Mouse (Mus musculus) hindbrain, embryonic 12.5 days (tissue): ENCODE results near the gene Sucnr1. TPM values are rescaled to one million over a fixed set of nuclear protein-coding genes. Genes with fewer than 3 reads are reported as not detected.

ENCODE experiments used
- ATAC-seq: fragments of 200-750 bp; cut with Nextera tagmentation; 2 replicates; pipeline ENCODE4 v1.8.0; 2017; ENCODE audit warnings: moderate TSS enrichment; ENCODE audit not compliant: low FRiP score
- H3K27ac ChIP-seq: fragments of 300-500 bp; sonication (generic); 2 replicates; pipeline ENCODE4 v1.5.1; 2016; ENCODE audit warnings: mild to moderate bottlenecking
- H3K27me3 ChIP-seq: fragments of 300-500 bp; sonication (generic); 2 replicates; pipeline ENCODE4 v1.6.1; 2016; ENCODE audit warnings: mild to moderate bottlenecking
- H3K36me3 ChIP-seq: fragments of 300-500 bp; sonication (generic); 2 replicates; pipeline ENCODE4 v1.6.1; 2016; ENCODE audit warnings: mild to moderate bottlenecking
- H3K4me1 ChIP-seq: fragments of 300-500 bp; sonication (generic); 2 replicates; pipeline ENCODE4 v1.6.1; 2016
- H3K4me2 ChIP-seq: fragments of 300-500 bp; sonication (generic); replicated peaks from 2 replicates; pipeline ENCODE4 v1.6.1; 2016; ENCODE audit warnings: mild to moderate bottlenecking
- H3K4me3 ChIP-seq: fragments of 300-500 bp; sonication (generic); 2 replicates; pipeline ENCODE4 v1.5.1; 2016; ENCODE audit warnings: mild to moderate bottlenecking
- H3K9ac ChIP-seq: fragments of 300-500 bp; sonication (generic); 2 replicates; pipeline ENCODE4 v1.6.1; 2016; ENCODE audit warnings: mild to moderate bottlenecking, moderate library complexity
- H3K9me3 ChIP-seq: fragments of 300-500 bp; sonication (generic); replicated peaks from 2 replicates; pipeline ENCODE4 v1.6.1; 2016; ENCODE audit warnings: mild to moderate bottlenecking
- WGBS: fragments of 180-500 bp; shearing (Covaris S2); methylation state at CpG from one replicate; pipeline ENCODE4 v1.1.7; 2016; 5-methylcytosine and 5-hydroxymethylcytosine counted together
- polyA plus RNA-seq: library from polyadenylated mRNA; unstranded; fragments of >200 nt; fragmentation: Nextera tagmentation; extraction: Ambion mirVana; gene quantifications from 2 replicates; pipeline ENCODE4 v1.2.1, GENCODE M21; 2016

The Sucnr1 gene
- polyA plus RNA-seq, 1 experiment from 2014 or later = not detected

DNA sequence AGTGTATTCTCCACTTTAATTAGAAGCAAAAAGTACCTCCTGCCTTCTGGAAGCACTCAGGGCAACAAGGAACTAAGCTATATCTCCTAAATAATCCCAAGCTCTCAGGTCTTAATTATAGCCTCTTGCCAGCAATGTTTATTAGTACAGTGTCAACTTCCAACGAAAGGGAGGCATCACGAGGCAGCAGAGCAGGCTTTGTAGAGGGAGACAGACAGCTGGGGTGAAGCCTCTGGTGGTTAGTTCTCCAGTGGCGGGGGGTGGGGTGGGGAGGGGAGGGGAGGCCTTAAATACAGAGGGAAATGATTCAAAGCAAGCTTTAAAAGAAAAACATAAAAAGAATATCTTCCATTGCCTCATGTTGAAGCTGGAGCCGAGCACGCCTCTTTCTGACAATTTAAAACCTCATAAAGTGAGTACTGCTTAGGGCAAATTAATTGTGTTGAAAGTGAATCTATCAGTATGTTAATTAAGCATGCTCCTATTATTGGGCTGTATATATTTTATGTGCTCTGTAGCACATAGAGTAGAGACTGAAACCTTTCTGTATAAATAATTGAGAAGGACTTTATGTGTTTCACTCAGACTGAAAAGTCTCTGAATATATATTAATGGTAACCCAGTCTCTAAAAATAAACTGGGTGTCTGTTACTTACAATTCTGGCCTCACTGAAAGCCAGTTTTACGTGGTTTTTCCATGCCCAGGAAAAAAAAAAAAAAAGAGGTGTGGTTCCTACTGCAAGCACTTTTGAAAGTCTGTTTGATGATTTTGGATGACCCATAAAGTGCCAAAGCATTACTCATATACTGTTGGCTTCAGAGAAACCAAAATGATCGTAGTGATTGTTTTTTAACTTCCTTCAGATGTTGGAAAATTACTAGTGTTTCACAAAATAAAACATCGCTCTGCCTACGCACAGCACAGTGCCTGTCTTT, 42.5 kb downstream of the Sucnr1 start:
- ATAC-seq = no peak
- H3K4me1 ChIP-seq = no peaks in the 10 kb centered on the region
- H3K27me3 ChIP-seq = no peaks in the 10 kb centered on the region
- H3K9me3 ChIP-seq = no peaks in the 10 kb centered on the region
- H3K36me3 ChIP-seq = no peaks in the 10 kb centered on the region
- no peak overlapping the region for H3K9ac ChIP-seq
- WGBS = 63% methylated on average over 9 of the region's 9 CpGs
- H3K4me3 ChIP-seq = no peak overlapping the region
- no peak overlapping the region for H3K4me2 ChIP-seq
- H3K27ac ChIP-seq = no peak overlapping the region

DNA sequence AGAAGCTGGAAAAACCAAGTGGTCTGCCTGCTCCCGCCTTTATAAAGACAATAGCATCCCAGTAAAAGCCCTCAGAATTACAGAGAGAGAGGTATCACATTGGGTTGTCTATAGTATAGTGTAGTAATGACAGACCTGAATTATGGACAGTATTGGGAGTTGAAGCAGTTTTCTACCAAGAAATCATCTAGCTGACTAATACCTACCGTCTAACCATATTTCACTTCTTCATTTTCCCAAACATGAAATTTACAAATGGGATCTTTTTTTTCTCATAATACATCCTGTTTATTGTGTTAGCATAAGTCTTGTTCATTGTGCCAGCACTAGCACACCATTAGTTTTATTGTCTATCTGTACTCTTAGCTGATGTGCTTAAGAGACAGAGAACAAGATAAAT, 44.9 kb downstream of the Sucnr1 start:
- ATAC-seq = no peak

DNA sequence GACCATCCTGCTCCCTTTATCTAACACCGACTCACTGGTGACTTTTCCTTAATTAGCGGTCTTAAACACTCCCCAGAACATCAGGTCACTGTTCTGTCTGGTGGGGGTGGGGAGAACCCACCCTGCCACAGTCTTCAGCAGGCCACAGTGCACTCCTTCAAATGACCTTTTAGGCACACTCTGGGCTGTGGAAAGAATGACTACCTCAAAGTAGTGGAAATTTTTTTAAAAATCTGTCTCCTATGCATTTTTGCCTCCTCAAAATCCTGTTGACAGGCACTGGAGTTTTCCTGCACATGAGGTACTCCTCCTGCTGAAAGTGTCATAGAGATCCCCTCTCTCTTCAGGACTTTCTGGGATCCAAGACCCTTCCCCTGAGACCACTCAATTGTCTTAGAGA, 46.6 kb downstream of the Sucnr1 start:
- no peaks in the 10 kb centered on the region for H3K27me3 ChIP-seq
- ATAC-seq = no peak

More for the DNA sequence above, 44.9 kb downstream of the Sucnr1 start:
- Histone ChIP-seq H3K36me3 (no peaks in the 10 kb centered on the region), H3K4me3 (no peak overlapping the region), H3K27ac (no peak overlapping the region), H3K4me1 (no peaks in the 10 kb centered on the region), H3K4me2 (no peak overlapping the region), H3K9ac (no peak overlapping the region), H3K9me3 (no peaks in the 10 kb centered on the region), H3K27me3 (no peaks in the 10 kb centered on the region)
- 89% methylated on average over 2 of the region's 2 CpGs for WGBS

DNA sequence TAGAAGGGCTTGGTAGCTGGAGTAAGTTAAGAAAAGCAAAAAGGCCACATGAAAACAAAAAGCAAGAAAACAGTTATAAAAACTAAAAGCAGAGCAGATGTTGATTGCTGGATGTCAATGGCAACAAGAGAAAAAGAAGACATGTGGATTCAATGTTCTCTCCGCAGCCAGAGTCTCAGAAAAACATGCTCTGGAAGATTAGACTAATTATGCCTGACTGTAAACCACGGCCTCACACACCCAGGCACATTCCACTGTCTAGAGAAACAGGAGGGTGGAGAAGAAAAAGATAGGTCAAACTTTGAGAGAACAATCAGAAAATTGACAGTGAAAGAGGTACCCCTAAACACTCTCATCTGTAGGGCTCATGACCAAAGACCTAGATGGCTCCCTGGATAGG, 54.1 kb downstream of the Sucnr1 start:
- Histone ChIP-seq H3K27ac (no peak overlapping the region), H3K36me3 (no peaks in the 10 kb centered on the region), H3K27me3 (no peaks in the 10 kb centered on the region), H3K4me3 (no peak overlapping the region), H3K9me3 (no peaks in the 10 kb centered on the region), H3K9ac (no peak overlapping the region), H3K4me1 (no peaks in the 10 kb centered on the region), H3K4me2 (no peak overlapping the region)
- WGBS = 78% methylated on average over 2 of the region's 2 CpGs
- ATAC-seq = no peak

More for the DNA sequence above, 46.6 kb downstream of the Sucnr1 start:
- no peaks in the 10 kb centered on the region for H3K4me1 ChIP-seq
- H3K36me3 ChIP-seq = no peaks in the 10 kb centered on the region
- H3K9me3 ChIP-seq = no peaks in the 10 kb centered on the region
- no peak overlapping the region for H3K27ac ChIP-seq
- H3K4me3 ChIP-seq = no peak overlapping the region
- H3K4me2 ChIP-seq = no peak overlapping the region
- H3K9ac ChIP-seq = no peak overlapping the region
- WGBS = 83% methylated on average over 2 of the region's 2 CpGs

Other genes with a start within 250 kb of the Sucnr1 start
- gene Gm8298, start 220.8 kb upstream of the Sucnr1 start, polyA plus RNA-seq = not detected in 2 replicates
- gene C130079G13Rik, start 156.7 kb upstream of the Sucnr1 start, polyA plus RNA-seq = not detected in 2 replicates
- gene Aadacl2, start 75.1 kb upstream of the Sucnr1 start, polyA plus RNA-seq = not detected in 2 replicates
- gene Aadac, start 56.2 kb upstream of the Sucnr1 start, polyA plus RNA-seq = not detected in 2 replicates